Mouse (Mus musculus) heart, adult 11 months (tissue): ENCODE data around the gene Mustn1.

Experiments
- DNase-seq: peaks from one replicate; pipeline ENCODE4 v3.0.0; 2022

Gene Mustn1

DNA sequence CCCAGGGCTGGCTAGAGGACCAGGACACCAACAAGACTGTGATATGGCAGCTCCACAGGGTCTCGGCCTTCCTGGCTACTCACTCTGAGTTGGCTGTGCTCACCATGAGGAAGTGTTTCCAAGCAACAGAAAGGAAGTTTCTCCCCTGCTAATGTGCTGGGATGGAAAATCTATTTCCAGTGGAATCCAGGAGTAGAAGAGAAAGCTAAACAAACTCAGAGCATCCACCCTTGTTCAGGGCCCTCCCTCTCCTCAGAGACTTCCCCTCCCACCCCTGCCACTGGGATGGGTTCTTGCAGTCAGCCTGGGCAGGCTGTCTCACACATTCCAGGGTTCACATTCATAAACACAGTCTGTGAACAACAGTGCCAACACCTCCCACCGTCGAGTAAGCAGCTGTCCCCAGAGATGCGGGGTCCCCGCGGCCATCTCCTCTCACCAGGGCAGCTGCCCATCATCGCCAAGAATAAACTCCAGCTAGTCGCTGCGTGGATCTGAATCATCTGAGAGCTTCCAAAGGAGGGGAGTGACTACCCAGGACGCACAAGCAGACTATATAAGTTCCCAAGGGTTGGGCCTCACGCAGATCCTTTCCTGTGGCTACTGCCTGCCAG, at the start of gene Mustn1:
Mustn1 (plus strand) TSS at position 243 of the 614 bp plus-strand sequence.
- DNase-seq, result peak; percentile 99

DNA sequence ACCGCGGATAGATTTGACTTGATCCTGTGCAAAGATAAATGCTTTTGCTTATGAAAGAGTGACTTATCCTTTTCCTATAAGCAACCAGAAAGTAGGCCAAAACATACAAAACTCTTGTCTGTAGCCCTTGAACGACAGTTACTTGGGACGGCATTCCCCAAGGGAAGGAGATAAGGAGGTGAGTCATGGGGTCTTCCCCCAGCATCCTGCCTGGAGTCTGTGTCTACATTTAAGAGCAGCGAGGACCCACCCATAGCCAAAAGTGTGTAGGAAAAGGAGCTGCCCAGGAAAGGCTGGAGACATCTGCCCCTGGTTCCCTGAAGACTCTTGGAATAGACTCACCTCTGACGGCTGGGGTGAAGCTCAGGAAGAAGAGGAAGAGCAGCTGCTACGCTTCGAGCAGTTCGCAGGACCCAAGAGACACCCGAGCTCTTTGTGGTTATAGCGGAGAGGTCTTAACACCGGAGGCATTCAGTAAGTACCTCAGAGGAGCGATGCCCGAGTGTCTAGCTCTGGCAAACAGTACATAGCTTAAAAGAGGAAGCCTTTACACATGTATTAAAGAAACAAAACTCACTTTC, 41.5 kb upstream of the Mustn1 start:
- peak; percentile 89 for DNase-seq

DNA sequence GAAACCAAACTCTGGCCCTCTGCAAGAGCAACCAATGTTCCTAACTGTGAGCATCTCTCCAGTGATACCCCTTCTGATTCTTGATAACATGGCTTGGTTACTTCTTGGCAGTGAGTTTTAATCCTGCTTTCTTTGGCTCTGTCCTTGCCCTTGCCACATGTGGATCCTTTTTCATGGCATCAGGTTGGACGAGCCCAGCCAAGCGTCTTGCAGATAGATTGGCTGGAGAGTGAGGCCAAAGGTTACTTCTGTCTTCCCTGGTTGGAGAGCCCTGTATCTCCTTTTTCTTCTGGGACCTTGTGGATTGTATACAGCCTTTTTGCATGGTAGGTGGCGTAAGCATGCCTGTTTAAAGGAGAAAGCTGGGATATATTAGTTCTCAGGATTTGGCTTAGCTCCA, 35.3 kb upstream of the Mustn1 start:
- no peak for DNase-seq

GRCm38 (mm10) chr14:30850504-30850903, 28.5 kb upstream of the Mustn1 start:
- DNase-seq, result no peak

DNA sequence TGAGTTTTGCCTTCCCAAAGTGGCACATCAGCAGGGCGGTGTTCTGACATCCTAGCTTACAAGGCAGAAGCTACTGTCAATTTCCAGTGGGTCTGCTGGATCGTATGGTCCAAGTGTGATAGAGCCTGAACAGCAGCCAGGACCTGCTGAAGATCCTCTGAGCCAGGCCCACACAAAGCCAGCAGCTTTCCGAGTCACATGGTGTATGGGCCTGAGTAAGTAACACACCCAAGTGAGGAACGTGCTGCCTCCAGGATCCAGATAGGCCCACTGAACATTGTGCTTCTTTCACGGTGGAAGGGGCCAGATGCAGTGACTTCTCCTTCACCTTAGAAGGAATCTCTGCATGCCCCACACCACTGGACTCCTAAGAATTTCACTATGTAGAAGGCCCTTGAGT, 26.7 kb upstream of the Mustn1 start:
- DNase-seq, result peak; percentile 93

DNA sequence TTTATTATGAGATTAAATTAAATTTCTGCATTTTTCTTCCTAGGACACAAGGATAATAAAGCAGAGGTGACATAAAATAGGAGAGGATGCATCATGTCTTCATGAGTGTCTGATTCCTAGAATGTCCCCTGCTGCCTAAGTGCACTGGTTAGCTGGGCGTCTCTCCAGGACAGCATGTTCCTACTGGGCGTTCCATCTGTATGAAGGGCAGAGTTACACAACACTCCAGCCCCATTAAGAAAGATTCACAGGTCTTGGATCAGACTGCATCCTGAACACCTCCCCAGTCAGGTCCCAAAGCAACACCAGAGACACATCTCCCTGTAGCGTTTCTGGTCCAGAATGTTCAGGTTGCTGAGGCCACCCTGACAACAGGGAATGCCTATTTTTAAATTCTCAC, 23.7 kb upstream of the Mustn1 start:
- peak; percentile 96 for DNase-seq

GRCm38 (mm10) chr14:30856885-30857507, 22.0 kb upstream of the Mustn1 start:
- no peak for DNase-seq

DNA sequence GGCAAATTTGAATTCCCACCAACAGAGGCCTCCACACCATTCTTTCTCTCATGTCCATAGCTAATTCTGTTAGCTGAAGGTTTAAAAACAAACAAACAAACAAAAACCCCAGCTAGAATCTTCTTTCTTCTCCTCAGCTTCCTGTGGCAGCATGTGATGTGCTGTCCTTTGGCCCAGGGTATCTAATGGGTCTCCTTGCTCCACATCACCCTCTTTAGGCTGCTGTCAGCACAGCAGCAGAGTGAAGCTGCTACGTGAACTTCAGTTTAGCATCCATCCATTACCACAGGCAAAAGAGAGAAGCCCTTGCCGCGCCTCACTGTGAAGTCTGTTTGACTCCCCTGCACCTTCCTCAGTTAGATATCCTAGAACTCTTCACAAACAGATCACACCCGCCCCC, 21.0 kb upstream of the Mustn1 start:
- peak; percentile 89 for DNase-seq

DNA sequence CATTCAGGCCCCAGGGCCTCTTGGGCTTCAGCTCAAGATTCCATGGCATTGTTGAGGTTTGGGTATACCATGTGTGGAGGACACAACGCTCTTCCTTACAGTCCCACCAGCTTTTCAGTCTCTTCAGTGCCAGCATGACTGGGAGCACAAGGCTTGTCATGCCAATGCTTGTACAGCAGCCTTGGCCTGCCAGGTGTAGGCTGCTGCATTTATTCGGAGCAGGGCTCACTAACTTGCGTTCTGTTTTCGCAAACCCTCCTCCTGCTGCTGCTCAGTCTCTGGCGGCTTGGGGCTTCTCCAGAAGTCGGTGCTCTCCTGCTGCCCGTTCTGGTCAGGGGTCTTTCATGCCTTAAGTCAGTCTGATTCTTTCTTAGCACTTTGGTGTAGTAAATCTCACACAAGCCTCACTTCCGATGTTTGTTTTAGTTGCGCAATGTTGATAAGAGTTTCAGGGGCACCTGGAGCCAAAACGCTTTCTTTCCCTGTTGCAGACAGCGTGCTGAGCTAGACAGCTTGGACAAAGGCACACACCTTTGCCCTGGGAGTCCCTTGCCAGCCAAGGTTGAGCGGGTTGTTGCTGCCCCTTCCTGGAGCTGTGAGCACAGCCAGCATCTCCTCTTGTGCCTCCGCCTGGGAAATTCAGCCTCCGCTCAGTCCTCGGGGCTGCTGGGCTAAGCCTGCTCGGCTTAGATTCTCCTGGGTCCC, 17.4 kb upstream of the Mustn1 start:
- peak; percentile 84 for DNase-seq

GRCm38 (mm10) chr14:30862368-30862767, 16.6 kb upstream of the Mustn1 start:
- DNase-seq, result peak; percentile 72

DNA sequence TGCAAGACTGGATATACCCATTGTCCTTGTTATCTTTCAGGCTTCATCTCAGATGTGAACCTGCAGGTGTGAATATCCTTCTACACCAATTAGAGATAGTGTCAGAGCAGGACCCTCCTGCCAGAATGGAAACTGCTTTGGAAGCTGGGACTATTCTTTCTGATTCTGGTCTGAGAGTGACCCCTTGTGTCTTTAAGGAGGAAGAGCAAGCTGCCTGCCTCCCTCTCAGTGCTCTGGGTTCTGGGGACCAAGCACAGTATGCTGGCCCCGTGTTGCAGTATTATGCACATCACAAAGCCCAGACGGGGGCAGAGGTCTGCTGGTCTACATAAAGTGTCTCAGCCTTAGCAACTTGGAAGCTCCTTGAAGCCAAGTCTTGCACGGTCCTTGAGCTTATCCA, 13.7 kb upstream of the Mustn1 start:
- peak; percentile 91 for DNase-seq

DNA sequence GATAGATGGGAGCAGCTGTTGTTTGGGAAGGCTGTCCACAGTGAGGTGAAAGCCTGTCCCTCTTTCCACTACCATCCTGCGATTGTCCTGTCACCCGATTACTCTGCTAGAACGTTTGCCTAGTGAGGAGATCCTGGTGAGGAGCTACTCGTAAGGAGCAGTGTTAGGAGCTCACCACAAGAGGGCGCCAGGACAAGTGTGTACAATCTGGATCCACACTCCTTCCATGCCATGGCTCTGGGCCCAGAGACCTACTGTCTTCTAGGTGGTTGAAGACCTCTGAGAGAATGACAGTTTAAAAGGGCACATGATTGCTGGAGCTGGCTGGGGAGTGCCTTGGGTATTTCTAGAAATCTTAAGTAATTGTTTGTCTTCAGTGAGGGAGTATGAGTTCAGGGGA, 12.0 kb upstream of the Mustn1 start:
- peak; percentile 96 for DNase-seq

- peak; percentile 85 for DNase-seq
These were observed 10.2 kb upstream of the Mustn1 start for GRCm38 (mm10) chr14:30868826-30869225.

GRCm38 (mm10) chr14:30869391-30869801, 9.6 kb upstream of the Mustn1 start:
- DNase-seq, result peak; percentile 99

- peak; percentile 97 for DNase-seq
These were observed 8.5 kb upstream of the Mustn1 start for GRCm38 (mm10) chr14:30870206-30871147.

GRCm38 (mm10) chr14:30874095-30874700, 4.8 kb upstream of the Mustn1 start:
- peak; percentile 91 for DNase-seq

GRCm38 (mm10) chr14:30875130-30875865, 3.7 kb upstream of the Mustn1 start:
- peak; percentile 88 for DNase-seq

- no peak for DNase-seq
These were observed 3.0 kb upstream of the Mustn1 start for GRCm38 (mm10) chr14:30875955-30876354.

DNA sequence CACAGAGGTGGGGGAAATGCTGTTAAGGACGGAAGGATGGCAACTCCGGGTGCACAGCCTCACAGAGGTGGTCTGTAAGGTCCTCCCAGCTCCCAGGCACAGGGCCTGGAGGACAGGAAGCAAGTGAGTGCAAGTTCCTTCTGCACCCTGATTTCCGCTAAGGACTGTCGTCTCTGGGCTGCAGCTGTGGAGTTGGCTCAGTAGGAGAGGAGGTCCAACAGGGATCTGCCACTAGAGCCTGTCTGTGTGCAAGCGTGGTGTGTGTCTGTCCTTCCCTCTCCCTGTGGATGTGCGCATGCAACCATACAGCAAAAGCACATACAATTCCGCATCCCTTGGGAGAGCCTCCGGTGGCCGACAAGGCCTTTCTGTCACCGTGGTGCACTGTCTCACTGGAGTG, 2.5 kb upstream of the Mustn1 start:
- peak; percentile 95 for DNase-seq

DNA sequence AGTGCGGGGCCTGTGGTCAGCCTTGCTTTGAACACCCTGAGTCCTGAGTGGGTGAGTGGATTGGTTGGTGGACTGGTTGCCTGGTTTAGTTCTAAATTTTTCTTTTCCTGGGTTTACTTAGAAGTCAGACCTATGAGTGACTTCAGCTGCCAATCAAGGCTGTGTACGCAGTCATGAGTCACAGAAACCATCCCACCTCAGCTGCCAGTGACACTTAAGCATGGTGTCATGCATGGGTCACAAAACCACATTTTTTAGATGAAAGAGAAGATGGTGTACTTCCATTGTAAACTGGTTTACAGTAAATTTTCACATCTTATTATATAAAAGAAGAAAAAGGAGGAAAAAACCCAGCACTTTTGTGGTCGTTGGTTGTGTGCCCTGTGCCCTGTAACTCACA, 1.2 kb upstream of the Mustn1 start:
- DNase-seq, result no peak

DNA sequence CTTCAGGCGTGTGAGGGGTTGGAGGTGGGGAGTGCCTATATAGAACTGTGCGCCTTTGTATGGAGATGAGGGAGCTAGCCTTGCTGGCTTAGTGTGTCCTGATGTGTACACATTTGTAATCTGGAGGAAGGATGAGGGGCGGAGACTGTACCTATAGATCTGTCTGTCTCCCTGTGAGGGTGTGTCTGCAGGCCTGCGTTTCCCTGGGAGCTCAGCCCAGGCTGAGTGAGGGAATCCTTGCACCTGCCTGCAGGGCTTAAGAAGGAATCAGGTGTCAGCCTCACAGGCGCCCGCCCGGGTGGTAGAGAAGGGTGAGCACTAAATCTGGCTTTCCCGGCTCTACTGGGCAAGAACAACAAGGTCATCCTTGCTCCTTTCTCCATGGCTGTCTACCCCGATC, 794 bp downstream of the Mustn1 start:
- peak; percentile 91 for DNase-seq
